Mouse (Mus musculus) spleen, postnatal 14 days (tissue): Measurements from ENCODE around the gene 2510009E07Rik.

Source experiments
- DNase-seq, 2 experiments: peaks; one replicate each; pipeline ENCODE4 v3.0.0; 2021 to 2022; ENCODE audit warnings: low spot score in 2 of 2

2510009E07Rik gene

DNA sequence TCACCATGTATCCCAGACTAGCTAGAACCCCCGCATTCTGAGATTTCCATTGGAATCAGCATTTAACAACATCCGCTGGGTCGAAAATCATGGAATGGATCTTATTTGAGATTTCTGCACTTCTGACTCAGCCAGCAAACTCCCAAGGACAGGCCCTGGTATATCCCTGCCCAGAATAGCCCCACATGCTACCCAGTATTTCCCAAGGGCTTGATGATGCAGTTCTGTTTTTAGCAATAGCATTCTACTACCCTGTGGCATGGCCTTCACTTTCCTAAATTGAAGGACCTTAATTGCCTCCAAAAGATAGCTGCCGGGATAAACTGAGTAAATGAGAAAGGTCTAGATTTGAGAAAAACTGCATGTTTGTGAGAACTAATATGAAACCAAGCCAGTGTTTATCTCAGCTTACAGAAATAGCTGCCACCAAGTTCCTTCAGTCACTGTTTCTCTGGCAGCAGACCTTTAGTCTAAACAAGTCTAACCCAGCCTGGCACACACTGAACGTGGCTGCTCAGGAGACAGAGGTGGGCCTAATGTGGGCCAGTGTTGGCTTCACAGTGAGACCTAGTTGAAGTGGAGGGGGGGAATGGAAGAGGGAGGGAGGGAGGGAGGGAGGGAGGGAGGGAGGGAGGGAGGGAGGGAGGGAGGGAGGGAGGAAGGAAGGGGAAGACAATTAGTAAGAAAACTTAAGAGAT, 58.2 kb downstream of the 2510009E07Rik start:
- no peak for DNase-seq

DNA sequence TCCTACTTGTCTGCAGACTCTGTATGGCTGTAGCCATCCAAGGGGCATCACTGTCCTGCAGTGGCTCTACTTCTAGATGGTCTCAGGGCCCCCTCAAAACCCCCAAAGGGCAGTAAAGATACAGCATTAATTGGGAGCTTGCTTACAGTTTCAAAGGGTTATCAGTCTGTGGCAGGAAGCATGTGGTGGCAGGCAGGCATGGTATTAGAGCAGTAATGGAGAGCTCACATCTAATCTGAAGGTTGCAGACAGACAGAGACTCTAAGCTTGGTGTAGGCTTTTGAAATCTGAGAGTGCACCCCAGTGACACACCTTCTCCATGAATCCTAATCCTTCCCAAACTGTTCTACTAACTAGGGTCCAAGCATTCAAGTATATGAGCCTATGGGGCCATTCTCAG, 60.0 kb downstream of the 2510009E07Rik start:
- no peak for DNase-seq

DNA sequence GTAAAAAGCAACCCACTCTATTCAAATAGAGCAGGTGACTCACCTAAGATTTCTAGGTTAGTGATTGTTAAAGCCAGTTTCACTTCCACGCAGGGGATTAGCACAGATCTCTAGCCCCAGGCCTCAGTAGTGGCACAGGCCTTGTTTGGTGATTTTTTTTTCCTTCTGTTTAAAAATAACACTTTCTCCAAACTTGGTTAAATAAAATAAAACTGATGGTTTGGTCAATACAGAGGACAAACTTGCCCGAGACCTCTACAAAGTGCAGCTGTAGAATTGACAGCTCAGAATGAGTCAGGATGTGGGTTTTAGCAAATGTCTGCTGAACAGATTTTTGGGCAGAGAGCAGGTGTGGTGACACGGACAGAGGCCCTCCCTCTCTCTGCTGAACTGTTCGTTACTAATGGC, 62.6 kb downstream of the 2510009E07Rik start:
- DNase-seq: no peak

DNA sequence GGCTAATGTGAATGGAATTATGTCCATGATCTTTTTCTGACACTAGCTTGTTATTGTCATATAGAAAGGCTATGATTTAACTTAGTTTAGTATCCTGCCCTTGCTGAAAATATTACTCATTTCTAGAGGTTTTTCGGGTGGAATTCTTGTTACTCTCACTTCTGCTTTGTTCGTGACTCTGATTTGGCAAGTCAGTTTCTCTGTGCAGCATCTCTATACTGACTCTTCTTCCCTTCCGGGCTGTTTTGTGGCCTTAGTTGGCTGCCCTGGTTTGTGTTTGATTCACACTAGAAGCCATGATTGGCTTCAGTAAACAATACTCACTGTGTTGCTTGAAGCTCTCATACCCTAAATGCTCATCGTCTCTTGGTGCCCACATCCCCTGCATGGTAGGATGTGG, 63.9 kb downstream of the 2510009E07Rik start:
- DNase-seq: no peak

DNA sequence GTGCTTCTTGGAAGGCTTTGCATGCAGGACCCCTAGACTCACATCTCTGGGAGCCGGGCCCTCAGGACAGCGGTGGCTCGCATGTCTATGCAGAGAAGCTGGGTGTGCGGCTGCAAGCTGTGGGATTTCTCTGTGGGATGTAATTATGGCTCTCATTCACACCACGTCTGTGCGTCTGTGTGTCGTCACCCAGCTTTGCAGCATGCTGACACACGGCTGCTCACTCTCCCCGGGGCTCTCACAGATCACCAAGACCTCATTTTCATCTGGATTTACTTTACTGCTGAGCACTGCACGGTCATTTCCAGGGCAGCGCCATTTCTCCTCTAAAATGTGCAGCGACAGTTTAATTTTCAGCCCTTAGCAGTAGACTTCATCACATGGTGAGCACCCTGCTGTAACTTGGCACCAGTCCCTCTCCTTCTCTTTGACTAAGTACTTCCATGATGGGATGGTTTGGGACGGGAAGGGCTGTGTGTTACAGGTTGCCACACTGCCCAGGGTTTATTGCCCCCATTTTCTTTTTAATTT, 66.3 kb downstream of the 2510009E07Rik start:
- no peak for DNase-seq

DNA sequence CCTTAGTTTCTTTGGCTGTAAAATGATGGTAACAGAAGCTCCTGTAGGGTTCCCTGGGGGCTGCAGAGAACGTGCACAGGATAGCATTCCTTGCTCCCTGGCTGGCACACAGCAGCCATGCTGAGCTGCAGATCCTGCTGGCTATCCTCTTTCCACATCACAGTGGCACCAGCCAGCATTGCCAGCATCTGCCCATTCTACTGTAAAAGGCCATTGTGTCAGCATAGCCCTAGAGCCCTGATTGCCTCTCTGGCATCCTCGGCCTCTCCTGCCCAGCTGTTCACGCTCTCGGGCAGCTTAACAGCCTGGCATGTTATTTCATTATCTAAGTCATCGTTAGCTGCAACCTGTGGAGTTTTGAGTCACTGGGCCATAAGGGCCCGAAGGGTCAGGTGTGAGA, 67.2 kb downstream of the 2510009E07Rik start:
- no peak for DNase-seq

DNA sequence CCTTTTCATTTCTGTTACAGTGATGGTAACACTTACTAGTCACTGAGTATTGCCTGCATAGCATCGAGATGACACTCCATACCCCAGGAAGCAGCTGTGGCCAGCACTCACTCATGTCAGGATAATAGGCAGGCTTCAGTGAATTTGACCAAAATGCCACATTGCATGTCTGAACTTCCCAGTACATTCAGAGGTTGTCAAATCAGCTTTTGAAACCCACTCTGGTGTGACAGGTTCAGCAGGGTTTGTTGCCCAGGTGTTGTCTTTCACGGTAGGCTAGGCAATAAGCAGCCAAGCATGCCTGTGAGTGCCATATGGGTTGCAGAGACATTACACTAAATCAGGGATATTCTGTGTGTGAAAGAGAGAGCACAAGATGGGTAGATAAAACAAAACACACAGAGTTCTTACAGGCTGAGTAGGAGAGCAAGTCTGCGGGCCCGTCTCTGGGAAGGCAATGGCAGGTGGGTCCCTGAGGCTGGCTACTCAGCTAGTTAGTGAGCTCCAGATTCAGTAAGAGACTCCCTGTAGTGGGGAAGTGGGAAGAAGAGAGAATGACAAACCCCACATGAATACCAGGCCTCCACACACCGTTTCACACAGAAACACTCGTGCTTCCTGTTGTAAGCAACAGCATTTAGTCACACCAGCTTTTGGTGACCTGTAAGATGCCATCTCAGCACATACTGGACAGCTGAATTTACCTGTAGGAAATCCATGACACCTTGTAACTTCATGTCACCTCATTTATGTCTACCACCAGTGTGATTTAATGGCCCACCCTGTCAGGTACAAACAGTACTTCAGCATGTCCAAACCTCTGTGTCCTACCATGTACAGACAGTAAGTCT, 68.5 kb downstream of the 2510009E07Rik start:
- DNase-seq: no peak

DNA sequence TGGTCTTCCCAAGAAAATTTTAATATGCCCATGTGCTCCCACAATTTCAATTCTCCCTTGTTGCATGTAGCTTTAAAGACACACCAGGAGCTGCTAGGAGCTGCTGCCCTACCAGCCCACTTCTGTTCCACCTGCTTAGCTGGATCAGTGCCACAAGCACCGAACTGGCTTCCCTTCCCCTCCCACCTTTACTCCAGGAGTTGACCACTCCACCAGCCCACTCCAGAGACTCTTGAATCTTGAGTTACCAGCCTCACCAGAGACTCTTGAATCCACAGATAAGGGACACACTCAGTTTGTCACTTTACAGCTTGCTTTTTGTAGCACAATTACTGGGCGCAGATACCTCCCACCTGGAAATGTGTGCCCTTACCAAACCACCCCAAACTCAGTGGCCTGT, 73.8 kb downstream of the 2510009E07Rik start:
- DNase-seq: no peak

DNA sequence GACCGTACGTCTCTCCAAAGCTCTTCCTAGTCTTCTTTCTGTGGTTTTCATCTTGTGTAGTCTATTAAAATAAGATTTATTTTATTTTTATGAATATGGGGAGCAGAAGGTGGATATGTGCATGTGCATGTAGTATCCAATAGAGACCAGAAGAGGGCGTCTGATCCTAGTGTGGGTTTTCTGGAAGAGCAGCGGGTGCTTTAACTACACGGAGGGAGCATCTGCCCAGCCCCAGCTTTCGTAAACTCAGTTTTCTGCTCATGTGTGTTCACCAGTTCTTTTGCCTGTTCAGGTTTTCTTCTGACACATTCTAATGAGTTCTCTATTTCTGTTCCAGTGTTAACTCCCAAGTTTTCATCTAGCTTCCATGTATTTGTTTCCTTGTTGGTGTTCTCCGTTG, 78.7 kb downstream of the 2510009E07Rik start:
- peak in 1 of 2 experiments; percentile 15 for DNase-seq

DNA sequence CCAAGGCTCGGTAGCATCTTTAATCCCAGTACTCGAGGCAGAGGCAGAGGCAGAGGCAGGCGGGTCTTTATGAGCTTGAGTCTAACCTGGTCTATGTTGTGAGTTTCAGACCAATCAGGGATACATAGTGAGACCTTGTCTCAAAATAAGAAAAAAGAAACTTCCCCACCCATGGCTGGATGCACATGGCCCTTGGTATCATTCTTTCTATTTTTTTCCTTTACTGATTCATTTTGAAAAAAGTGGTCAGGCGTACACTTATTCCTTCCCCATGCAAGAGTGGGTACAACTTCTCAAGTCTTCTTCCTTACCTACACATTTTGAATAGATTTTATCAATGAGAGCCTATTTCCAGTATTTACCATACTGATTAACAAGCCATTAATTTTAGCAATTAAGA, 84.0 kb downstream of the 2510009E07Rik start:
- no peak for DNase-seq

DNA sequence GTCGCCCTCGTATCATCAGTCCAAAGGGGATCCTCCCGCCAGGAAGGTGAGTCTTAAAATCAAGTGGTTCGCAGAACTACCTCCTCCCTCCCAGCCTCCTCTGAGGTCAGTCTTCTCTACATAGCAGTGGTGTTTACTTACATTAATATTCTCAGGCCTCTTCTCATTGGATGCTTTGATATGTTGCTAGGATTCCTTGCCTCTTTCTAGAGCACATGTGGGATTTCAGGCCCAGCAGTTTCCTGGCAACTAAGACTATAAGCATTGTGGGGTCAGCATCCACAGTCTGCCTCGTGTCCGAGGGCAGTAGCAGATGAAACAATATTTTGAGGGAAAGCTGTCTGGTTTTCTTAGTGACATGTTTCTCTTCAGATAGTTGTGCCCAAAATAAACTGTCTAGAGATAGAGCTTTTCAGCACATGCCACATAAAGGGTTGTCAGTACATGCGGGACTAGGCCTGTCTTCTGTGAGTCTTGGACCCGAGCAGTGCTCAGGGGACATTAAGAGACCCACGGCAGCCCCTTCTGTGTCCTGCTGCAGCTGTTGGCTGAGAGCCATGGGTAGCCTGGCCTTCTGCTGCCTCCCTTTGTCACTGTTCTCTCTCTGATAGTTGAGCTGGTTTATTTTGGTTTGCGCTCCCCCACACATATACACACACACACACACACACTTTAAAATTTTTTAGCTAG, 86.1 kb downstream of the 2510009E07Rik start:
- no peak for DNase-seq

DNA sequence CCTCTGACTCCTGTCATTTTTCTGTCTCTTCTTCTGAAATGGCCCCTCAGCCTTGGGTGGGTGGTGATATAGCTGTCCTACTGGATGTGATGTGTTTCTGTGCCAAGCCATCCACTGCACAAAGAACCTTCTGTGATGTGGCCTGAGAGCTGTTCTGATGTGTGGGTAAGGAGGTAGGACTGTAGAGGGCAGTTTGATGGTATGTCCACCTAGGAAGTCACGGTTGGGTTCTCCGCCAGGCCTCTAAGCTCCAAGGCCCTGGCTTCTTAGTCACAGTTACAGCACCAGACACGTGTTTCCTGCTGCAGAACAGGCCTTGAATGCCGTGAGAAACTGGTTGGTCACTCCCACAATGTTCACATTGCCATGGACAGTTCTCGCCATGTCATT, 86.8 kb downstream of the 2510009E07Rik start:
- no peak for DNase-seq

DNA sequence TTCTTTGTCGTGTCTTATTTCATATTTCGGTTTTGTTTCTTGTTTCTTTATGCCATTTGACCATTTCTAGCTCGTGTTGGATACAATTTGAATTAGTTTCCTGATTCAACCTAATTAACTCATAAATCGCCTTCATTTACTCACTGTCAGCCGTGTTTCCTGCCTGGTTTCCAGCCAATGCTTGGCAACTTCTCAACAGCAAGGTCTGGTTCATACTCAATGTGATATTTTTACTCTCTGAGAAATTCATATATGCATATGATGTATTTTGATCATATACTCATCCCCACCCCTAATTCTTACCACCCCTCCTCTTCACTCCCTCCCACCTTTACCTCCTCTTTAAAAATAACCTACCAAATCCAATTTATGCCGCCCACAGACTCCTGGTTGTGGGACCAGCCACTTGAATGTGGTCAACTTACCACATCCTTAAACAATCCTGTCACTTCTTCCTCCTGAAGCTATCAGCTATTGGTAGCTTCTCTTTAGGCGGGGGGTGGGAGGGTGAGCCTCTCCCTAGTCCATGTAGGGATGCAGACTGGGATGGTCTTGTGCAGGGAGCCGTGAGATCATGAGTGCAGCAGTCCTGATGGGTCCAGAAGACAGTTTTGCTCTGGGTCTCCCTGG, 87.3 kb downstream of the 2510009E07Rik start:
- no peak for DNase-seq

DNA sequence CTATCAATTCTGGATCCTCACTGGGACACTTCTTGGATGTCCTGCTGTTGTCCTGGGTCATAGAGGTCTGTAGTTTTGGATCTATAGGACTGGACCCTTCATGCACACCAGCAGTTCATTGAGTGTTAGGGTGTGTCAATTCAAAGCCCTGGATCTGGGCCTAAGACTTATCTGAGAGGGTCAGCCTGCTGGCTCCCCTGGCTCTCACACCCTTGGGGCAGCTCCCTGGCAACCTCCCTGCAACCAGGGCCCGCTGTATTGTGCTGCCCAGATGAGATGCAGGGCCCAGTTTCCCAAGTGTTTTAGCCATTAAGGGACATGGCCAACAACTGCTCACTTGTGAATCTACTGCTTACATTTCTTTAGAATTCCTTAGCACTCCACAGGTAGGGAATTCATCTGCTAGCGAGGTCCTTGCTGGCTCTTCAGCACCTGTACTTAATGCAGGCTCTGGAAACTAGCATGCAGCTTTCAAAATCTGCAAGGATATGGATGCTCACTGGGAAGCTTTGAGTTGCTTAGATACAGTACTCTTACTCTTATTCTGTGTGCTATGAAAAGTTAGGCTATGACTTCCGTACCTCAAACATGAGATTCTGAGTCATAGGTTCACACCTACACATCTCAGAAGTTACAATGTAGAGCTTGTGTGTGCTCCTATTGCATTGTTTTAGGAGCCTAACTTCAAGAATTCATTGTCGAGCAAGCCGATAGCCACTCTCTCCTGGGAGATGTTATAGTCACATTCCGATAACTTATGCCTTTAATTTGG, 88.0 kb downstream of the 2510009E07Rik start:
- DNase-seq: no peak

DNA sequence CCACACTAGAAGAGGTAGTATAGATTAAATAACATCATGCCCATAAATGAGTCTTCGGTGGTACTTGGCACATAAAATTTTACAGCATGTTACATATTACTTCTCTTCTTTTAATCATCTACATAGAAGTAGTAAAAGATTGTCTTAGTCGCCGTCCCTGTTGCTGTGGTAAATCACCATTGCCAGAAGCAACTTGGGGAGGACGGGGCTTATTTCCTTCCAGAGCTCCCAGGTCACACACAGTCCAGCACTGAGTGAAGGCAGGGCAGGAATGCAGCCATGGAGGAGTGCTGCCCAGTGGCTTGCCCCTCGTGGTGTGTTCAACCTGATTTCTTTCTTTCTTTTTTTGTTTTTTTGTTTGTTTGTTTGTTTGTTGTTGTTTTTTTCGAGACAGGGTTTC, 90.1 kb downstream of the 2510009E07Rik start:
- no peak for DNase-seq
